Mouse (Mus musculus) forebrain, embryonic 11.5 days (tissue): ENCODE measurements at regions not wholly inside any gene's neighbourhood (a gene's known extent, or its start where the extent isn't known, plus 50 kb on each side); places are given as distances from the start of the nearest gene placed in this dataset.

Experiments used
- ATAC-seq: fragments of 200-750 bp; cut with Nextera tagmentation; replicated peaks from 2 replicates; pipeline ENCODE4 v1.8.0; 2017; ENCODE audit warnings: moderate TSS enrichment; ENCODE audit not compliant: low FRiP score
- DNase-seq: peaks from one replicate; pipeline ENCODE4 v3.0.0-alpha.2; 2017; ENCODE audit warnings: low spot score
- H3K27ac ChIP-seq: fragments of 300-500 bp; sonication (generic); 2 replicates; pipeline ENCODE4 v1.5.1; 2014; ENCODE audit warnings: low read depth, low read length
- H3K27me3 ChIP-seq: fragments of 300-500 bp; sonication (generic); 2 replicates; pipeline ENCODE4 v1.6.1; 2014; ENCODE audit warnings: mild to moderate bottlenecking, low read length, mixed read lengths; ENCODE audit not compliant: control insufficient read depth, insufficient read depth
- H3K36me3 ChIP-seq: fragments of 300-500 bp; sonication (generic); 2 replicates; pipeline ENCODE4 v1.6.1; 2014; ENCODE audit warnings: mild to moderate bottlenecking, low read length, moderate library complexity, mixed read lengths; ENCODE audit not compliant: control insufficient read depth, insufficient read depth
- H3K4me1 ChIP-seq: fragments of 300-500 bp; sonication (generic); replicated peaks from 2 replicates; pipeline ENCODE4 v1.6.1; 2014; ENCODE audit warnings: low read length, mixed read lengths; ENCODE audit not compliant: control insufficient read depth, insufficient read depth
- H3K4me2 ChIP-seq: fragments of 300-500 bp; sonication (generic); 2 replicates; pipeline ENCODE4 v1.6.1; 2014; ENCODE audit warnings: low read depth, mild to moderate bottlenecking, low read length, moderate library complexity, mixed read lengths; ENCODE audit not compliant: severe bottlenecking
- H3K4me3 ChIP-seq: fragments of 300-500 bp; sonication (generic); 2 replicates; pipeline ENCODE4 v1.5.1; 2014; ENCODE audit warnings: low read depth, low read length
- H3K9ac ChIP-seq: fragments of 300-500 bp; sonication (generic); 2 replicates; pipeline ENCODE4 v1.6.1; 2014; ENCODE audit warnings: low read length
- H3K9me3 ChIP-seq: fragments of 300-500 bp; sonication (generic); 2 replicates; pipeline ENCODE4 v1.6.1; 2016; ENCODE audit warnings: low read length, mixed read lengths; ENCODE audit not compliant: control insufficient read depth
- WGBS: fragments of 180-500 bp; shearing (Covaris S2); extraction: QIAGEN DNeasy Blood & Tissue Kit; methylation state at CpG from one replicate; pipeline ENCODE4 v1.1.7; 2014; 5-methylcytosine and 5-hydroxymethylcytosine counted together

- Histone ChIP-seq H3K9ac (no peak overlapping the region), H3K9me3 (no peaks in the 10 kb centered on the region), H3K27ac (no peak overlapping the region), H3K4me2 (no peak overlapping the region), H3K36me3 (no peaks in the 10 kb centered on the region), H3K4me1 (no peaks in the 10 kb centered on the region), H3K4me3 (no peak overlapping the region), H3K27me3 (no peaks in the 10 kb centered on the region)
- DNase-seq (no peak), ATAC-seq (no peak)
- 87% methylated on average over 2 of the region's 2 CpGs for WGBS
These were observed 106.2 kb upstream of the Nfe2l3 start for GRCm38 (mm10) chr6:51326103-51326829.

- Histone ChIP-seq H3K4me2 (no peak overlapping the region), H3K27me3 (no peaks in the 10 kb centered on the region), H3K36me3 (no peaks in the 10 kb centered on the region), H3K9me3 (no peaks in the 10 kb centered on the region), H3K9ac (no peak overlapping the region), H3K27ac (no peak overlapping the region), H3K4me3 (no peak overlapping the region), H3K4me1 (no peaks in the 10 kb centered on the region)
- ATAC-seq (no peak), DNase-seq (no peak)
- 91% methylated on average over 13 of the region's 13 CpGs for WGBS
These were observed 103.1 kb upstream of the Nfe2l3 start for GRCm38 (mm10) chr6:51329070-51329995.

- no peak overlapping the region for H3K27ac ChIP-seq
- 68% methylated on average over 5 of the region's 5 CpGs for WGBS
- H3K9ac ChIP-seq = no peak overlapping the region
- no peaks in the 10 kb centered on the region for H3K9me3 ChIP-seq
- ATAC-seq (no peak), DNase-seq (no peak)
- H3K36me3 ChIP-seq = no peaks in the 10 kb centered on the region
- H3K4me2 ChIP-seq = no peak overlapping the region
- H3K27me3 ChIP-seq = no peaks in the 10 kb centered on the region
- no peak overlapping the region for H3K4me3 ChIP-seq
- H3K4me1 ChIP-seq = no peaks in the 10 kb centered on the region
These were observed 102.3 kb upstream of the Nfe2l3 start for GRCm38 (mm10) chr6:51330069-51330706.

- no peaks in the 10 kb centered on the region for H3K36me3 ChIP-seq
- no peaks in the 10 kb centered on the region for H3K27me3 ChIP-seq
- 67% methylated on average over 11 of the region's 11 CpGs for WGBS
- no peak overlapping the region for H3K27ac ChIP-seq
- no peak overlapping the region for H3K9ac ChIP-seq
- ATAC-seq (no peak), DNase-seq (no peak)
- no peak overlapping the region for H3K4me2 ChIP-seq
- H3K9me3 ChIP-seq = no peaks in the 10 kb centered on the region
- H3K4me3 ChIP-seq = no peak overlapping the region
- no peaks in the 10 kb centered on the region for H3K4me1 ChIP-seq
These were observed 99.6 kb upstream of the Nfe2l3 start for GRCm38 (mm10) chr6:51332841-51333240.

- Histone ChIP-seq H3K36me3 (no peaks in the 10 kb centered on the region), H3K27me3 (no peaks in the 10 kb centered on the region), H3K4me2 (no peak overlapping the region), H3K9me3 (no peaks in the 10 kb centered on the region), H3K4me1 (no peaks in the 10 kb centered on the region), H3K4me3 (no peak overlapping the region), H3K27ac (no peak overlapping the region), H3K9ac (no peak overlapping the region)
- ATAC-seq (no peak), DNase-seq (no peak)
- 70% methylated on average over 7 of the region's 7 CpGs for WGBS
These were observed 98.6 kb upstream of the Nfe2l3 start for GRCm38 (mm10) chr6:51333722-51334360.

- no peaks in the 10 kb centered on the region for H3K36me3 ChIP-seq
- H3K4me2 ChIP-seq = no peak overlapping the region
- H3K9me3 ChIP-seq = no peaks in the 10 kb centered on the region
- H3K27ac ChIP-seq = no peak overlapping the region
- no peak overlapping the region for H3K4me3 ChIP-seq
- ATAC-seq (no peak), DNase-seq (no peak)
- H3K27me3 ChIP-seq = no peaks in the 10 kb centered on the region
- H3K9ac ChIP-seq = no peak overlapping the region
- WGBS = 78% methylated on average over 5 of the region's 5 CpGs
- H3K4me1 ChIP-seq = no peaks in the 10 kb centered on the region
These were observed 97.2 kb upstream of the Nfe2l3 start for GRCm38 (mm10) chr6:51335314-51335713.

GRCm38 (mm10) chr6:51339301-51339700 lies 93.2 kb upstream of the Nfe2l3 start:
- H3K9me3 ChIP-seq = no peaks in the 10 kb centered on the region
- 79% methylated on average over 2 of the region's 2 CpGs for WGBS
- H3K27me3 ChIP-seq = no peaks in the 10 kb centered on the region
- H3K9ac ChIP-seq = no peak overlapping the region
- DNase-seq (no peak), ATAC-seq (no peak)
- H3K27ac ChIP-seq = no peak overlapping the region
- H3K4me3 ChIP-seq = no peak overlapping the region
- no peaks in the 10 kb centered on the region for H3K4me1 ChIP-seq
- H3K36me3 ChIP-seq = no peaks in the 10 kb centered on the region
- no peak overlapping the region for H3K4me2 ChIP-seq

GRCm38 (mm10) chr6:51347721-51348120 lies 84.7 kb upstream of the Nfe2l3 start:
- Histone ChIP-seq H3K36me3 (no peaks in the 10 kb centered on the region), H3K9ac (no peak overlapping the region), H3K4me1 (no peaks in the 10 kb centered on the region), H3K4me2 (no peak overlapping the region), H3K4me3 (no peak overlapping the region), H3K9me3 (no peaks in the 10 kb centered on the region), H3K27ac (no peak overlapping the region), H3K27me3 (no peaks in the 10 kb centered on the region)
- ATAC-seq (no peak), DNase-seq (no peak)
- 95% methylated on average over 9 of the region's 9 CpGs for WGBS
